Mouse (Mus musculus) T-cell, adult 2 months (primary cell): ENCODE results near the gene Arntl2.
"Not testable (repeated sequence)": the region's sequence is repeated elsewhere in the genome, so short reads cannot be mapped to it uniquely, and the experiment has no call there.

Experiments used
- DNase-seq: peaks from one replicate; pipeline ENCODE4 v3.0.0; 2022; ENCODE audit warnings: low spot score

Arntl2 gene

GRCm38 (mm10) chr6:146850050-146850449 is 54.2 kb downstream of the Arntl2 start, which contains the start of gene Smco2:
TSS of gene Smco2 (plus strand) at chr6:146850104.
- DNase-seq: no peak

- no peak for DNase-seq
Observed at GRCm38 (mm10) chr6:146851916-146852315, 56.1 kb downstream of the Arntl2 start.

GRCm38 (mm10) chr6:146852739-146853138 is 56.9 kb downstream of the Arntl2 start:
- DNase-seq: no peak

DNA sequence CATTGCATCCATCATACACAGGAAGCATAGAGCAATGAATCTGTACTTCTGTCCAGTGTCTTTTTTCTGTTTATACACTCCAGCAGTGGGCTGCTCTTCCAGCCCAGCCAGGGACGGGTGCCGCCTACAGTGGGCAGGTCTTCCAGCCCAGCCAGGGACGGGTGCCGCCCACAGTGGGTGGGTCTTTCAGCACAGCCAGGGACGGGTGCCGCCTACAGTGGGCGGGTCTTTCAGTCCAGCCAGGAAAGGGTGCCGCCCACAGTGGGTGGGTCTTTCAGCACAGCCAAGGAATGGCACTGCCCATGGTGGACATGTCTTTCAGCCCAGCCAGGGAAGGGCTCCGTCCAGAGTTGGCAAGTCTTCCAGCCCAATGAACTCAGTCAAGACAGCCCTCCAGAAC is 59.3 kb downstream of the Arntl2 start:
- DNase-seq: no peak

DNA sequence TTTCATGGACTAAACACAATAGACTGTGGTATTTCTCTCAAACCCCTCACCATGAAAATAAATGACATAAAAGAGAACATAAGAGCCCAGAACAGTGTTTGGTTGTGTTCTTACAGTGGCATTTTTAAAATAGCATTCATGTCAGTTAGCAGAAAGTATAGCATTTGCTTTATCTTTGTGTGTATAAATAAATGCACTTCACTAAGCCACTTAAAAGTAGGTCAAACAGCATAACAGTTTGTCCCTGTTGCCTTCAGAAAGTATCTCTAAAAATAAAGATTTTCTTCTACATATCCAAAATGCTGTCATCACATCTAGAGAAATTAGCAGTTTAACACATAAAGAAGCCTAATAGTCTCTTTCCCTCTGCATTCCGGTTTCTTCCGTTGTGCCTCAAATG is 61.5 kb downstream of the Arntl2 start:
- no peak for DNase-seq

DNA sequence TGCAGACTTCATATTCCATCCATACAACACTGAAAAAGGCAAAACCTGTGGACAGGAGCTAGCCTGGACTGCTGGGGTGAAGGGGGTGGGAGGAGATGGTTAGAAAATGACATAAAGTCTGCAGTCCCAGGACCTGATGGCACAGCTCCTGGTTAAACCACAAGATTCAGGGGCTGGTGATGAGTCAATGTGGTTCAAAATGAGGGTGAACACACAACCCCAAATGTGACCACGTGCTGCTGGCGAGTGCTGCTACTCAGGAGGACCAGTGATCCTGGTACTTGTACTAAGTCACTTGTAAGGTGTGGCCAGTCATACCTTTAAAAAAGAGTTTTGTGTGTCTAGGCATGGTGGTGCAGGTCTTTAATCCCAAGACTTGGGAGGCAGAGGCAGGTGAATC is 67.3 kb downstream of the Arntl2 start:
- no peak for DNase-seq

DNA sequence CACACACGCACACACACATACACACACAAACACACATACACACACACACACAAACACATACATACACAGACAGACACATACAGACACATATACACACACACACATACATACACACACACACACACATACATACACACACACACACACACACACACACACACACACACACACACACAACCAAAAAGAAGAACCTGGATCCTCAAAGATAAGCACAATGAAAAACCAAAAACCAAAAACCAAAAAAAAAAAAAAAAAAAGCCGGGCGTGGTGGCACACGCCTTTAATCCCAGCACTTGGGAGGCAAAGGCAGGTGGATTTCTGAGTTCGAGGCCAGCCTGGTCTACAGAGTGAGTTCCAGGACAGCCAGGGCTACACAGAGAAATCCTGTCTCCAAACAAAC is 68.5 kb downstream of the Arntl2 start:
- DNase-seq: not testable (repeated sequence)

GRCm38 (mm10) chr6:146865701-146866100 is 69.8 kb downstream of the Arntl2 start:
- no peak for DNase-seq

- no peak for DNase-seq
Observed at GRCm38 (mm10) chr6:146871975-146872374, 76.1 kb downstream of the Arntl2 start.

- DNase-seq: no peak
Observed at GRCm38 (mm10) chr6:146874415-146874814, 78.6 kb downstream of the Arntl2 start.

GRCm38 (mm10) chr6:146876820-146877219 is 81.0 kb downstream of the Arntl2 start:
- DNase-seq: no peak

DNA sequence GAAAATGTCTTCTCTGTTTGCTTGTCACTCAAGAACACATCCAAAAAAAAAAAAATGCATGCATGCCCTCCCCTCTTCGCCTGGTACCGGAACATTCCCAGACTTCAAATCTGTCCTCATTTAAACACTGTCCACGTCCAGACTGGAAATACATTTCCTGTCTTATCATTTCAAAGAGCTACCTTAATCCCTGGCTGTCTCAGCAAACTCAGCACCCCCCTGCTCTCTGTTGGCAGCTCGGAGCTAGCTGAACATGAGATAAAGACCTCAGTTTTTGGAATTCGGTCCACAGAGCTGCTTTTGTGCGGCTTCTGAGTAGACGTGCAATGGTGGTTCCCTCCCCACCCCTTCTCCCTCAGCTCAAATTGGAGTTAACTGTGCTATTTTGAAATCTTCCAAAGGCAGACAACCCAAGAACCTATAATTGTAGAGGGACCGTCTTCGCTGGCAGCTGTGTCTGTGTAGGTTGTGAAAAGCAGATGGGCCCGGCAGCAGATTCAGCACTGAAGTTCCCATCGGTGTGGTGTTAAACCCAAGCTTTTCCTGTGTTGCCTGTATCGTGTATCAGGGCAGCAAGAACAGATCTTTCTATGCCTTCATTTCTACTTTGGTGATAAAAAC is 81.7 kb downstream of the Arntl2 start:
- DNase-seq: no peak

- no peak for DNase-seq
Observed at GRCm38 (mm10) chr6:146878926-146879325, 83.1 kb downstream of the Arntl2 start.

- no peak for DNase-seq
Observed at GRCm38 (mm10) chr6:146879856-146880255, 84.0 kb downstream of the Arntl2 start.

DNA sequence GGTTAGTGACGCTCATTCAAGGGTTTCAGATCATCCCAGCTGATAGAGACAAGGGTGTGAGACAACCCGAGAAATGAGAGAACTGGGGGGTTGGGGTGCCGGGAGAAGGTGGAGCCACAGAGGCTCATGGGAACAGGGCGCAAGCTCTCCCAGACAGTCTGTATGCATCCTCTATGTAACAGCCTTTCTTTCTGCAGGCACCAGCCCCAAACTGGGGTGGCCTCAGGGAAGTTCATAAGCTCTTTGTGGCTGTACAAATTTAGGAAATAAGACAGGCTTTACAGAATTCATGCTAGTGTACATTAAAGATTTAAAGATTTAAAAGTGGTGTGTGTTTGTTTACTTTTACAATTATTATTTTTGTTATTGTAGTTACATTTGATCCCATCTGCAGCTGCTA is 84.4 kb downstream of the Arntl2 start:
- no peak for DNase-seq

- DNase-seq: no peak
Observed at GRCm38 (mm10) chr6:146881896-146882770, 86.3 kb downstream of the Arntl2 start.
